Mouse (Mus musculus) testis, adult 2 months (tissue): ENCODE measurements at regions not wholly inside any gene's neighbourhood (a gene's known extent, or its start where the extent isn't known, plus 50 kb on each side); places are given as distances from the start of the nearest gene placed in this dataset.

ENCODE experiments used
- CTCF ChIP-seq: fragments of 200-500 bp; IDR thresholded peaks from 2 replicates; pipeline ENCODE4 v1.5.1; 2012; ENCODE audit warnings: low read depth, mild to moderate bottlenecking, inconsistent platforms, low read length, moderate library complexity; ENCODE audit not compliant: control insufficient read depth, insufficient read depth, insufficient replicate concordance
- POLR2A ChIP-seq: fragments of 200-500 bp; IDR thresholded peaks from 2 replicates; pipeline ENCODE4 v1.6.1; 2012; ENCODE audit warnings: low read depth, mild to moderate bottlenecking, inconsistent platforms, low read length, moderate library complexity; ENCODE audit not compliant: control insufficient read depth

DNA sequence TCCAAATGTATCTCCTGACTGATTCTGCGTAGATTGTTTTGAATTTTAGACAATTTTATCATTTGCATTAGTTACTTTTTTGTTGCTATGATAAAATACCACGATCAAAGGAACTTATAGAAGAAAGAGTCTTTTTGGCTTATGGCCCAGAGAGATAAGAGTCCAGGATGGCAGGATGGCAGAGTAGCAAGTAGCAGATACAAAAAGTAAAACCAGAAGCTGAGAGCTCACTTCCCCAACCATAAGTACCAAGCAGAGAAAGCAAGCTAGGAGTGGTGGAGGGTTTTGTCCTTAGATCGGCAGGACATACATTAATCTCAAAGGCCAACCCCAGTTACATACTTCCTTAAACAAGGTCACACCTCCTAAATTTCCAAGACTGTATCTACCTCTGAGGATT, 457.7 kb upstream of the Cwc22 start:
- TF ChIP-seq POLR2A (no peak), CTCF (no peak)
